Mouse (Mus musculus): Measurements from ENCODE around the gene Csad.
"Not testable (repeated sequence)": the region's sequence is repeated elsewhere in the genome, so short reads cannot be mapped to it uniquely, and the experiment has no call there.

Csad gene

DNA sequence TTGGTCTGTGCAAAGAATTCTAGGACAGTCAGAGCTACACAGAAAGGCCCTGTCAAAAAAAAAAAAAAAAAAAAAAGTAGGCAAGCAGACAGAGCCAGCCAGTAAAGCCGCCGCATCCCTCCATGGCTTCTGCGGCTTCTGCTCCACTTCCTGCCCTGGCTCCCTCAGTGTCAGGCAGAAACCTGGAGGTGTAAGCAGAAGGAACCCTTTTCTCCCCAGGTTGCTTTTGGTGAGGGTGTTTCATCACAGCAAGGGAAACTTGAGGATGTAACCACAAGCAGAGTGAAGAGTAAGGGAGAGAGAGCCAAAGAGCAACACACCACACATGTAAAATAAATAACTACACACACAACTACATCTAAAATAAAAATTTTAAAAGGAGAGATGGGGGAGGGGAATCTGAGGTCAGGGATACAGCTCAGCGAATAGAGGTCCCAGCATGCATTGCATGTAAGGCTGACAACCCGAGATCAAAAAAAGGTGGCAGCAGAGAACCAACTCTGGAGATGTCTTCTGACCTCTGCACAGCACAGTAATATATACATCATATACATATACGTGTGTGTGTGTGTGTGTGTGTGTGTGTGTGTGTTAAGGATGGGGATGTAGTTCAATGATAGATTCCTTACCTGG, 38.9 kb downstream of the Csad start:
- DNase-seq (ENCODE audit: low read depth, low spot score): no peak

GRCm38 (mm10) chr15:102163900-102164693, 40.4 kb downstream of the Csad start:
- no peak for DNase-seq (ENCODE audit: low read depth, low spot score)

DNA sequence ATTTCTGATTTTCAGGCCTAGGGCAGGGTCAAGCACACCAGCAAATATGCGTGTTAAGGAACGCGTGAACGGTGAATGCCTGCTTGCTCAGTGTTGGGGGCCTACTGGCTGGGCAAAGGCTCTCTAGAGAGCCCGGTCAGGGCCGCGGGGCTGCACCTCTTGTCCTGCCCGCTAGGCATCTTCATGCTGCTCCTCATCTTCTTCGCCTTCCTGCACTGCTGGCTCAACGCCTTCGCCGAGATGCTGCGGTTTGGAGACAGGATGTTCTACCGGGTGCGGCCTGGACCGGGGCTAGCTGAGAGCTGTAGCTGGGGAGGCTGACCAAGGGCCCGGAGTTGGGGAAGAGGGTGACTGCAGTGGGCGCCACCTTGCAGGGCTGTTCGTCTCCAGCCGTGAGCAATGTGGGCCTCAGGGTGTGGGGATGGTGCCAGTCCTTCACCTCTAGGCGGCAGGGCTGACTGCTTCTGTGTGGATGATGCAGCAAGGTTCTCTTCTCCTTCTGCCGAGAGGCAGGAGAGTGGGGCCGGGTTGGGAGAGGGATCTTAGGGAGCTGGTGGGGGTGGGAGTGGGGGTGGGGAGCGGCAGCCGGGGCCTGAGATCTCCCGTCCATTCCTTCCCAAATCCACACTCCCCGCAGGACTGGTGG, 44.0 kb downstream of the Csad start:
- DNase-seq (ENCODE audit: low read depth, low spot score): no peak

GRCm38 (mm10) chr15:102156836-102157235, 47.7 kb downstream of the Csad start:
- peak; percentile 44 for DNase-seq (ENCODE audit: low read depth, low spot score)

- not testable (repeated sequence) for DNase-seq (ENCODE audit: low read depth, low spot score)
These were observed 49.5 kb downstream of the Csad start for GRCm38 (mm10) chr15:102155006-102155405.

DNA sequence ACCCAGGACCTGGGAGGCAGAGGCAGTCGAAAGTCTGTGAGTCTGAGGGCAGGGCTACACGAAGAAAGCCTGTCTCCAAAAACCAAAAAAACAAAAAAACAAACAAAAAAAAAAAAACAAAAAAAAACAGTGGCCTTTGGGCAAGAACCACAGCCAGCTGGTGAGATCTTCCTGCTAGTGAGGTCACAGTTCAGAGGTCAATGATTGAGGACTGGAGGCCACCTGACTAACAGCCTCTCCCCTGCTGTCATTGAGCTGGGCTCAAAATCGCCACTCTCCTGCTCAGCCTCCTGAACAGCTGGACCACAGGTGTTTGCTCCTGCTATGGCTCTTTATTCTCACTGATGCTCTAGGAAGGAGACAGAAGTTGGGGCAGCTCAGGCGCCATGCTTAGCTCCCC, 51.9 kb downstream of the Csad start:
- DNase-seq (ENCODE audit: low read depth, low spot score): peak; percentile 51

DNA sequence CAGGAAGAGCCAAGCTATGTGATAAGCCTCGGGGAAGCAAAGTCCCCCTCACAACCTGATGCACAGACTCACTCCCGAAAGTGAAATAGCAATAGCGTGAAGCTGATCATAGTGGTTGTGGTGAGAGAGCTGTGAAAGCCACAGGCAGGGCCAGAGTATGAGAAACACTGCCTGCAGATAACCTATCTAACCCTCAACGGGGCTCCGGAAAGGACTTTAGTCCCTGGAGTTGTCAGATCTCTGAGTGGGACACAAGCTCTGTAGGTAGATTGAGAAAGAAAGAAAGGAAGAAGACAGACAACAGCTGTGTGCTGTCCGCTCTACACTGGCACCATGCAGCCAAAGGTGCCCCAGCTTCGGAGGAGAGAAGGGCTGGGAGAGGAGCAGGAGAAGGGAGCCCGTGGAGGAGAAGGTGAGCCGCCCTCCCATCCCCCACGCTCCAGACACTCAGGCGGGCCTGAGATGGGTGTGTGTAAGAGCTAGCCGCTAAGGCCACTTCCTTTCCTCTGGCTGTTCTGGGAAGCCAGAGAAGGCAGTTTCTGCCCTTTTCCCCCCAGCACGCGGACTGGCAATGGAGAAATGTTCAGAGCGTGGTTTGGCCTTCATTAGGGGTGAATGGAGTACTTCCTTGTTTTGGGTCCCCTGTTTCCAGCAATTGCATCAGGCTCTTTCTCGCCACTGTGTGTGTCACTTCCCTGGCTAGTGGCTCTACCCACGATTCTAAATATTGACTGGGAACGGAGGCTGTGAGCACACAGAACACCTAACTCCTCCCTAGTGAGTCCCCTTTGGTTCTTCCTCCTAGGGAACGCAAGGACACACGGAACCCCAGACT, 54.0 kb downstream of the Csad start, which contains the start of gene Soat2:
Gene Soat2, plus strand, starts transcription at position 226 of the 835 bp plus-strand sequence.
- DNase-seq (ENCODE audit: low read depth, low spot score): no peak

DNA sequence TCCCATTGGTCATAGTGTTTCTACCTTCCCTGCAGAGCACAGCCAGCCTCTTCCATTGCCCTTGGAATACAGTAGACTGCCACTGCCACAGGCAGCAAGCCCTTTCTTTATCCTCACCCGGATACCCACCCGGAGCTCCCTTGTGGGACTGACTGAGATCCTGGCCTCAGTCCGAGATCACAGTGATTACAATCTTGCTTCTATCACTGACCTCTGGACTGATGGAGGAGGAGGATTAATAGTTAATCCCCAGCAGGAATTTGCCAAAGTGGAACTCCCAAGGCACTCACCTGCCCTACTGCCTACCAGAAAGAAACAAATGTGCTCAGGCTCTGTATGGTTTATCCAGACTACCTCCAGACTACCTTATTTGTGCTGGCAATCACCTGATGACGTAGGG, 55.0 kb downstream of the Csad start:
- DNase-seq (ENCODE audit: low read depth, low spot score): no peak

GRCm38 (mm10) chr15:102147674-102148402, 56.7 kb downstream of the Csad start:
- DNase-seq (ENCODE audit: low read depth, low spot score): no peak

- peak; percentile 56 for DNase-seq (ENCODE audit: low read depth, low spot score)
These were observed 57.6 kb downstream of the Csad start for GRCm38 (mm10) chr15:102146882-102147281.

GRCm38 (mm10) chr15:102146089-102146488, 58.4 kb downstream of the Csad start:
- no peak for DNase-seq (ENCODE audit: low read depth, low spot score)

DNA sequence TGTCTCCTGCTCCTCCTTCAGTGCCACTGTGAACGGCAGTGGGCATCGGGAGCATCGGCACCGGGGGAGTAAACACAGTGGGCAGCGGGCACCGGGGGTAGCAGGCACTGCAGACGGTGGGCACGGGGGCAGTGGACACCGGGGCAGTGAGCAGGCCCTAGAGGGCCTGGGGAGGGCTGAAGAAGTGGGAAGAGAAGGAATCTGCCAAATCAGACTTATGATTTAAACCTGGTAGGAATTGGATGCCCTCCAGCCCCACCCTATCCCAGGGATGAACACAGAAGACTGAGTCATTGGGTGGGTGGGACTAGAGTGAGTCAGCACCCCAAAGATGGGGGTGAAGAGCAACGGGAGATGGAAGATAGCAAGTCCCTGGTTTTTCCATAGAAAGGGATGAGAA, 59.2 kb downstream of the Csad start:
- no peak for DNase-seq (ENCODE audit: low read depth, low spot score)

DNA sequence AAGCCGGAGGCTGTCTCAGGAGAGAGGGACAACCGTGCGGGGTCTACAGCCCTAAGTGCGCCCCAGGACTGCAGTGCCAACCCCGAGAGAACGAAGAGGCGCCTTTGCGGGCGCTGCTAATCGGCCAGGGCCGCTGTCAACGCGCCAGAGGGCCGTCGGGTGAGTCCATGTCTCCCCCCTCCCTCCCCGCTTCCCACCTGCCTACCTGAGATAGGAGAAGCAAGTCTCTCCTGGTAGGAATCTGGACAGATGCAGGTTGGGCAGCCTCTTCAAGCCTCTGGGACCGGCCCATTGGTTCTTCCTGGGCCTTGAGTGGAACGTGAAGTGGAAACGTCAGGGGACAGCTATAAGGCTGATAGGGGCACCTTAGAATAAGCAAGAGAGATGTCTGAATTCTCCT, 59.8 kb downstream of the Csad start:
- DNase-seq (ENCODE audit: low read depth, low spot score): no peak

- no peak for DNase-seq (ENCODE audit: low read depth, low spot score)
These were observed 60.2 kb downstream of the Csad start, which contains the start of gene Igfbp6 for GRCm38 (mm10) chr15:102144274-102144711. Gene Igfbp6, plus strand, starts transcription at chr15:102144362.

DNA sequence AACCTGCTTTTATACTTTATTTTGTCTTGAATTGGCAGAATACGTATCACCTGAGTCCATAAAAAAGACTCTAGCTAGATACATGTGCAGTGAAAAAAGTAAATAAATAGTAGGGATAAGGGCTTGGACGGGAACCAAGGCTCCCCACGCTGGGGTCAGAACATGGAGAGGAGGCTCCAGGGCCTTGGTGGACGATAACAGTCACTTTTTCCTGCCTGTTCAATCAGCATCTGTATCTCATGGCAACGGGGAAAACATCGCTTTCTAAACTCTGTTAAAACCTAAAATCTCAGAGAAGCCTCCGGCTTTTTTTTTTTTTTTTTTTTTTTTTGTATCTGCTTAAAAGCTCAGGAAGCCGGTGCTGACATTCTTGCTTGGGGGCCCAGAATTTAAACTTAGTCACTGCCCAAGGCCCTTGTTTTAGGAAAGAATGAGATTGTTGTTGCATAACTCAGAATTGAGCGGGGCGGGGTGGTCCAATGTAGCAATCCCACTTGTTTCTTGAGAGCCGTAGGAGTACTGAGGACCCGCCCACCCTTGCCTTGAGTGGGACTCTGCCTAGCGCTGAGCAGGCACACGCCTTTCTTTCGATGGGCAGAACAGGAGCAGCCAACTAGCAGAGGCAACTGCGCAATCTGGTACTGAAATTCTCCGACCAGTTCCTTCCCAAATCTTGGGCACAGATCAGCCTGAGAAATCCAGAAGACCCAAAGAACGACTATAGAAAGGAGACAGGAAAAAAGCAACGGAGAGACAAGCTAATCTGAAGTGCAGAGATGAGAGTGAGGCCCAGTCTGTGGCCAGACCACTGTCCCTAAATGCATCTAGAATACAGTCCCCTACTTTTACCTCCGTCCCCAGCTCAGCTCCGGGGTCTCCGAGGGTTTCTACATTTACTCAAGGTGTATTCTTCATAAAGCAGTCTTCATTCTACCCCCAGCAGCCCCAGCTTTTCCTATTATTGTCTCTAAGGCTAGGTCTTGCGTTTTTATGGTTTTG, 61.3 kb downstream of the Csad start:
- DNase-seq (ENCODE audit: low read depth, low spot score): no peak

- DNase-seq (ENCODE audit: low read depth, low spot score): no peak
These were observed 63.4 kb downstream of the Csad start for GRCm38 (mm10) chr15:102141120-102141519.

DNA sequence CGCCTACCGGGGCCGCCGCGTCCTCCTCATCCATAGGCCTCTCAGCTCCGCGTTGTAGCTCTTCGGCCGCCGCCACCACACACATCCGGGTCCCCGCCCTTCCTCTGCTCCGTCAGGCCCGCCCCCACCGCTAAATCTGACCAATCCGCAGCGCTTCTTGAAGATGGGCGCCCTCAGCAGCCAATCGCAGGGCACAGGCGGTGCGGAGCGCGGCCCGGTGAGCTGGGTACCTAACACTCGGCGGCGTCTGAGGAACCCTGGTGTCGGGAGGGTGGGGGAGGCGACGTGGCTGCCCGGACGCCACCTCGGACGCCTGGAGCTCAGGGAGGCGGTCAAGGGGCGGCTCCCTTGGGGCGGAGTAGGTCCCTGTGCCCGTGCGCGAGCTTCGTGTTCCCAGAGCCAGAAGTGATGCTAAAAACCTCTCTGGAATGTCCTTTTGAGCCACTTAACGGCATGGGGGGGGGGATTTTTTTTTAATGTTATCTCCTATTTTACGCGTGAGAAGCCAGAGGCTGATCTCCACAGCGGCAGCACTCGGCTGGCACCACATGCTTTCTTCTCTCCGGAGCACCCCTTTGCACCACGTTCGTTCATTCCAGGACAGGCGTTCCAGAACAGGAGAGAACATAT, 68.3 kb downstream of the Csad start, which contains the start of gene Spryd3:
Gene Spryd3, minus strand, starts transcription at position 106 of the 630 bp plus-strand sequence.
- DNase-seq (ENCODE audit: low read depth, low spot score): peak; percentile 96

DNA sequence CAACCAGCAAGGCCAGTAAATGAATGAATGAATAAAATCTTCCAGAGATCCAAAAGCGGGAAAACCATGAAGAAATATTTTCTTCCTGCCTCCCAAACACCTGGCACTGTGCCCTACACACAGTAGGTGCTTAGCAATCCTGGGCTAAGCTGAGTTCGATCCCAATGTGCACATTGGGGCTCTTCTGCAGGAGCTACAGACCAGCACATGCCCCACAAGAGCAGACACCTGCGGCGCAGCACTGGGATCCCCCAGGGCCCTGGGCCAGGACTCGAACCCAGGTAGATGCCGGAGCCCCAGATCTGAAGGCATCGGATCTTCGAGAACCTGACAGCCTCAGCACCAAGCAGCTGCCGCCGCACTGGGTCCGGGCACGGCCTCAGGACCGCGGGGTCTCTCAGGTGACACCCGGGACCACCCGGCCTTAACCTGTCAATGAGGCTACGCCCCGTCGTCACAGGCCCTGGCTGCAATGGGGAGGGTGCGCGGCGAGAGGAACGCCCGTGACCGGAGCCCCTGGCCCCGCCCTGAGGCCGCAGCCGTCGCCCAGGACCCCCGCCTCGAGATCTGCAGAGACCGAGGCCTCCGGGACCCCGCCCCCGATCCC, 68.9 kb downstream of the Csad start:
- DNase-seq (ENCODE audit: low read depth, low spot score): no peak

DNA sequence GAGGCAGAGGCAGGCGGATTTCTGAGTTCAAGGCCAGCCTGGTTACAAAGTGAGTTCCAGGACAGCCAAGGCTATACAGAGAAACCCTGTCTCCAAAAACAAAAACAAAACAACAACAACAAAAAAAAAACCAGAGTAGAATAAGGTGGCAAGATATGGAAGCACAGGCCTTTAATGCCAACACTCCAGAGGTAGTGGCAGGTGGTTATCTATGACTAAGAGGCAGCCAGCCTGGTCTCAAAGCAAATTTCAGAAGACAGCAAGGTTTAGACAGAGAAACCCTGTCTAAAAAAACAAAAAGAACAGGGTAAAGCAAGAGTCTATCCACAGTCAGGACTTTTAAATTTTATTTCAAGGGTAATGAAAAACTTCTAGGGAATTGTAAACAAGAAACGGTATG, 69.8 kb downstream of the Csad start:
- no peak for DNase-seq (ENCODE audit: low read depth, low spot score)

All from mesoderm, embryonic 11.5 days (tissue).